ENCODE assay signal across 9 mouse cellular contexts in the genomic region with DNA sequence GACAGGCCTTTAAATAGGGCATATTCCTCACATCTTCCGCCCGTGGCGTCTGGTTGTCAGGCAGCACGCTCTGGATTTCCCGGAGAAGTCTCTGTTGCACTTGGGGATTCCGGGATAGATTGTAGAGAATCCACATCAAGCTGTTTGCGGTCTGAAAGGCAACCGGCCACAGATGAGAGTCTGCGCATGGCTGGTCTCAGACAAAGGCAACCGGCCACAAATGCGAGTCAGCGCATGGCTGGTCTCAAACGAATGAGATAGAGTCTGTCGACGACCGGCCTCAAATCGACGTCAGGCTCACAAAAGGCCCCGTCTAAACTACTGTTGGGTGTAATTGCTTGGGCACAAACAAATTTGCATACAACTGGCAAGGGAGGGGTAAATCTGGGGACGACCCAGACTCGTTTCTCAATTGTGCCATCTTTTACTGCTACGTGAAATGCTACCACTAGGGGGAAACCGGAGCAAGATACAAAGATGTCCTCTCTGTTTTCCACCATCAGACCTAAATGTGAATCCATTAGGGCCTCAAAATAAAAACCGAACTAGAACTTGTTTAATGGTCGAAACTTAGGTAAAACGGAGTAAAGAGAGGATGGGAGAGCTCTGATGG. TPM values are rescaled to one million over a fixed set of nuclear protein-coding genes. Genes with fewer than 3 reads are reported as not detected.
DNase-seq lines count a peak whose midpoint lies in the region; TF ChIP-seq lines count a peak whose summit lies in the region.
"Had no signal": no experiment of that assay in that cellular context is flagged by ENCODE, and none has a peak within 500 bp of the region (broad histone marks: within the 10 kb centered on the region; RNA-seq: fewer than 3 reads in every experiment).

No protein-coding gene starts in this region.

- TF ChIP-seq CTCF in cerebellum, adult 2 months (IDR thresholded peaks at IDR 0.05; ENCODE audit: borderline replicate concordance, insufficient read depth, low read depth, low read length) = 0 out of 2 replicates have a peak, but pooled peaks have one; percentile 14
- TF ChIP-seq CTCF in thymus, adult 2 months (IDR thresholded peaks at IDR 0.05; ENCODE audit: borderline replicate concordance, control insufficient read depth, extremely low read depth, insufficient read depth, low read length, poor library complexity) = no peak

- peak in 1 of 2 experiments; percentile 14 for DNase-seq in cerebellum, adult 2 months
- no peak for DNase-seq in cerebellum, postnatal 4 days (ENCODE audit: low spot score in 2 of 2)
- peak; percentile 15 for DNase-seq in thymus, postnatal 14 days
- no peak for DNase-seq in thymus, adult 2 months
- DNase-seq in lung, postnatal 25 days (ENCODE audit: low spot score) = peak; percentile 12
- DNase-seq in spleen, adult 18-20 months = no peak
- no peak for DNase-seq in right cerebral cortex, postnatal 4 days
- no peak for DNase-seq in kidney, adult 11 months

- H3K36me3 ChIP-seq in thymus, adult 2 months (ENCODE audit: control insufficient read depth, insufficient read depth, low read length) = no peaks in the 10 kb centered on the region

- no peaks in the 10 kb centered on the region for H3K4me1 ChIP-seq in cerebellum, adult 2 months (ENCODE audit: control insufficient read depth, insufficient read depth, low read length)
- H3K4me1 ChIP-seq in thymus, adult 2 months (replicated peaks; ENCODE audit: control insufficient read depth, insufficient read depth, low read length) = no peaks in the 10 kb centered on the region

- H3K4me3 ChIP-seq in cerebellum, adult 2 months (replicated peaks; ENCODE audit: insufficient read depth, low read depth, low read length) = no peak overlapping the region
- no peak overlapping the region for H3K4me3 ChIP-seq in thymus, adult 2 months (ENCODE audit: control insufficient read depth, insufficient read depth, low read length)
- H3K4me3 ChIP-seq: megakaryocyte, embryonic 14.5 days had no signal

- WGBS in cerebellum, adult 2 months = 35% methylated on average over 26 of the region's 26 CpGs
- WGBS in thymus, adult 2 months = 60% methylated on average over 26 of the region's 26 CpGs

- H3K27me3 ChIP-seq in cerebellum, adult 2 months (ENCODE audit: control insufficient read depth, insufficient read depth, low read length) = no peaks in the 10 kb centered on the region; the same call in 1 of the 2 replicates
- no peaks in the 10 kb centered on the region; the same call in 1 of the 2 replicates for H3K27me3 ChIP-seq in thymus, adult 2 months (ENCODE audit: control insufficient read depth, insufficient read depth, low read length)

- TF ChIP-seq POLR2A in cerebellum, adult 2 months (IDR thresholded peaks at IDR 0.05; ENCODE audit: borderline replicate concordance, insufficient read depth, low read length) = no peak
- no peak for TF ChIP-seq POLR2A in thymus, adult 2 months (IDR thresholded peaks at IDR 0.05; ENCODE audit: control insufficient read depth, extremely low read depth, insufficient read depth, low read length, poor library complexity)

- H3K27ac ChIP-seq in cerebellum, adult 2 months (ENCODE audit: insufficient read depth, low read length) = no peak overlapping the region
- H3K27ac ChIP-seq in thymus, adult 2 months (ENCODE audit: control insufficient read depth, insufficient read depth, low read length) = no peak overlapping the region

RNA-seq across cellular contexts. Expression of a gene that starts 8.2 kb away (rescaled TPM):
- polyA plus RNA-seq in cerebellum, adult 2 months (2012; rRNA removed) = 31.8 and 32.3 TPM in 2 replicates
- polyA plus RNA-seq in thymus, adult 2 months (2012; rRNA removed) = 10.8 and 12.0 TPM in 2 replicates

RNA-seq across cellular contexts. Expression of a gene that starts 8.9 kb away (rescaled TPM):
- polyA plus RNA-seq in cerebellum, adult 2 months (2012; rRNA removed) = 0.08 and 0.14 TPM in 2 replicates
- polyA plus RNA-seq in thymus, adult 2 months (2012; rRNA removed) = 0.04 TPM in 2 replicates

Comparison
In these comparisons a context has a peak if more than half of its experiments do, and no peak if none do; other contexts are left out.
1. DNase-seq: peak in thymus, postnatal 14 days (single experiment) and lung, postnatal 25 days (single experiment); none in cerebellum, postnatal 4 days (0 of 2), thymus, adult 2 months (single experiment), spleen, adult 18-20 months (0 of 2), right cerebral cortex, postnatal 4 days (single experiment) and kidney, adult 11 months (single experiment).